Mouse (Mus musculus): ENCODE results near the gene Olig2. TPM values are rescaled to one million over a fixed set of nuclear protein-coding genes. Genes with fewer than 3 reads are reported as not detected.
A peak's percentile ranks its signal among the peaks of the same experiment; 100 is the strongest.

The Olig2 gene
- polyA plus RNA-seq, 1 experiment from 2014 or later, result not detected

GRCm38 (mm10) chr16:91226883-91227759, 1.9 kb downstream of the Olig2 start:
- H3K9me3 ChIP-seq (ENCODE audit: control insufficient read depth, low read length), result no peaks in the 10 kb centered on the region
- peak overlapping the region; percentile 29; the same call in 1 of the 2 replicates for H3K4me2 ChIP-seq (ENCODE audit: low read length)
- no peak for ATAC-seq (ENCODE audit: insufficient number of reproducible peaks, insufficient read depth, low FRiP score, low read depth)
- H3K27ac ChIP-seq (replicated peaks in 1 of 2; ENCODE audit: control insufficient read depth in 1 of 2, insufficient read depth in 1 of 2, low read depth in 2 of 2, low read length in 2 of 2), result no peak overlapping the region
- H3K4me1 ChIP-seq (ENCODE audit: control insufficient read depth in 2 of 2, insufficient read depth in 2 of 2, low read length in 2 of 2), result peaks cover 5 to 26% of the 10 kb centered on the region in 2 experiments; a peak in 3 of 4 replicates
- H3K4me3 ChIP-seq (ENCODE audit: control insufficient read depth in 1 of 2, insufficient read depth in 1 of 2, low read depth in 1 of 2, low read length in 2 of 2), result peak overlapping the region in 1 of 2 experiments; percentile 17; a peak in 2 of 4 replicates
- no peaks in the 10 kb centered on the region for H3K36me3 ChIP-seq (ENCODE audit: control insufficient read depth, insufficient read depth, low read length)
- peaks cover 99% of the 10 kb centered on the region for H3K27me3 ChIP-seq (ENCODE audit: control insufficient read depth, insufficient read depth, low read length)
- H3K9ac ChIP-seq (ENCODE audit: low read length), result no peak overlapping the region
- WGBS, result under 1% methylated on average over 82 of the region's 85 CpGs

- H3K4me2 ChIP-seq (ENCODE audit: low read length), result no peak overlapping the region
- H3K4me3 ChIP-seq (ENCODE audit: control insufficient read depth in 1 of 2, insufficient read depth in 1 of 2, low read depth in 1 of 2, low read length in 2 of 2), result no peak overlapping the region; a peak in 1 of 4 replicates
- H3K27me3 ChIP-seq (ENCODE audit: control insufficient read depth, insufficient read depth, low read length), result peaks cover 99% of the 10 kb centered on the region
- WGBS, result under 1% methylated on average over 6 of the region's 6 CpGs
- H3K9me3 ChIP-seq (ENCODE audit: control insufficient read depth, low read length), result no peaks in the 10 kb centered on the region
- H3K36me3 ChIP-seq (ENCODE audit: control insufficient read depth, insufficient read depth, low read length), result no peaks in the 10 kb centered on the region
- ATAC-seq (ENCODE audit: insufficient number of reproducible peaks, insufficient read depth, low FRiP score, low read depth), result no peak
- H3K9ac ChIP-seq (ENCODE audit: low read length), result no peak overlapping the region
- no peak overlapping the region for H3K27ac ChIP-seq (replicated peaks in 1 of 2; ENCODE audit: control insufficient read depth in 1 of 2, insufficient read depth in 1 of 2, low read depth in 2 of 2, low read length in 2 of 2)
- peaks cover 5 to 23% of the 10 kb centered on the region in 2 experiments; a peak in 3 of 4 replicates for H3K4me1 ChIP-seq (ENCODE audit: control insufficient read depth in 2 of 2, insufficient read depth in 2 of 2, low read length in 2 of 2)
Observed at GRCm38 (mm10) chr16:91227760-91228043, 2.4 kb downstream of the Olig2 start.

- Histone ChIP-seq H3K27ac (replicated peaks in 1 of 2; ENCODE audit: control insufficient read depth in 1 of 2, insufficient read depth in 1 of 2, low read depth in 2 of 2, low read length in 2 of 2) (no peak overlapping the region), H3K4me3 (ENCODE audit: control insufficient read depth in 1 of 2, insufficient read depth in 1 of 2, low read depth in 1 of 2, low read length in 2 of 2) (no peak overlapping the region), H3K4me2 (ENCODE audit: low read length) (no peak overlapping the region), H3K4me1 (ENCODE audit: control insufficient read depth in 2 of 2, insufficient read depth in 2 of 2, low read length in 2 of 2) (peaks cover 5 to 17% of the 10 kb centered on the region in 2 experiments; a peak in 3 of 4 replicates), H3K36me3 (ENCODE audit: control insufficient read depth, insufficient read depth, low read length) (no peaks in the 10 kb centered on the region), H3K9ac (ENCODE audit: low read length) (no peak overlapping the region), H3K27me3 (ENCODE audit: control insufficient read depth, insufficient read depth, low read length) (peaks cover 99% of the 10 kb centered on the region), H3K9me3 (ENCODE audit: control insufficient read depth, low read length) (no peaks in the 10 kb centered on the region)
- no peak for ATAC-seq (ENCODE audit: insufficient number of reproducible peaks, insufficient read depth, low FRiP score, low read depth)
- WGBS, result 3% methylated on average over 30 of the region's 30 CpGs
Observed at GRCm38 (mm10) chr16:91228238-91229071, 3.2 kb downstream of the Olig2 start.

- Histone ChIP-seq H3K4me3 (ENCODE audit: control insufficient read depth in 1 of 2, insufficient read depth in 1 of 2, low read depth in 1 of 2, low read length in 2 of 2) (no peak overlapping the region), H3K27me3 (ENCODE audit: control insufficient read depth, insufficient read depth, low read length) (peaks cover 99% of the 10 kb centered on the region), H3K9me3 (ENCODE audit: control insufficient read depth, low read length) (no peaks in the 10 kb centered on the region), H3K4me2 (ENCODE audit: low read length) (no peak overlapping the region), H3K9ac (ENCODE audit: low read length) (no peak overlapping the region), H3K27ac (replicated peaks in 1 of 2; ENCODE audit: control insufficient read depth in 1 of 2, insufficient read depth in 1 of 2, low read depth in 2 of 2, low read length in 2 of 2) (no peak overlapping the region), H3K36me3 (ENCODE audit: control insufficient read depth, insufficient read depth, low read length) (no peaks in the 10 kb centered on the region), H3K4me1 (ENCODE audit: control insufficient read depth in 2 of 2, insufficient read depth in 2 of 2, low read length in 2 of 2) (peaks cover 5 to 17% of the 10 kb centered on the region in 2 experiments; a peak in 3 of 4 replicates)
- no peak for ATAC-seq (ENCODE audit: insufficient number of reproducible peaks, insufficient read depth, low FRiP score, low read depth)
- 3% methylated on average over 10 of the region's 10 CpGs for WGBS
Observed at GRCm38 (mm10) chr16:91229072-91229348, 3.8 kb downstream of the Olig2 start.

- no peak overlapping the region for H3K27ac ChIP-seq (replicated peaks in 1 of 2; ENCODE audit: control insufficient read depth in 1 of 2, insufficient read depth in 1 of 2, low read depth in 2 of 2, low read length in 2 of 2)
- H3K9ac ChIP-seq (ENCODE audit: low read length), result no peak overlapping the region
- H3K4me3 ChIP-seq (ENCODE audit: control insufficient read depth in 1 of 2, insufficient read depth in 1 of 2, low read depth in 1 of 2, low read length in 2 of 2), result no peak overlapping the region
- no peak overlapping the region for H3K4me2 ChIP-seq (ENCODE audit: low read length)
- ATAC-seq (ENCODE audit: insufficient number of reproducible peaks, insufficient read depth, low FRiP score, low read depth), result no peak
- H3K9me3 ChIP-seq (ENCODE audit: control insufficient read depth, low read length), result no peaks in the 10 kb centered on the region
- H3K36me3 ChIP-seq (ENCODE audit: control insufficient read depth, insufficient read depth, low read length), result no peaks in the 10 kb centered on the region
- WGBS, result 18% methylated on average over 8 of the region's 8 CpGs
- H3K4me1 ChIP-seq (ENCODE audit: control insufficient read depth in 2 of 2, insufficient read depth in 2 of 2, low read length in 2 of 2), result peaks cover 4 to 17% of the 10 kb centered on the region in 2 experiments; a peak in 3 of 4 replicates
- peaks cover 99% of the 10 kb centered on the region for H3K27me3 ChIP-seq (ENCODE audit: control insufficient read depth, insufficient read depth, low read length)
Observed at GRCm38 (mm10) chr16:91229643-91230042, 4.4 kb downstream of the Olig2 start.

- 4% methylated on average over 26 of the region's 26 CpGs for WGBS
- H3K4me3 ChIP-seq (ENCODE audit: control insufficient read depth in 1 of 2, insufficient read depth in 1 of 2, low read depth in 1 of 2, low read length in 2 of 2), result no peak overlapping the region; a peak in 1 of 4 replicates
Observed at GRCm38 (mm10) chr16:91231781-91232469, 6.7 kb downstream of the Olig2 start.

GRCm38 (mm10) chr16:91232470-91233240, 7.4 kb downstream of the Olig2 start:
- Histone ChIP-seq H3K4me2 (ENCODE audit: low read length) (no peak overlapping the region), H3K4me1 (ENCODE audit: control insufficient read depth in 2 of 2, insufficient read depth in 2 of 2, low read length in 2 of 2) (peaks cover 0 to 3% of the 10 kb centered on the region in 2 experiments; a peak in 1 of 4 replicates), H3K4me3 (ENCODE audit: control insufficient read depth in 1 of 2, insufficient read depth in 1 of 2, low read depth in 1 of 2, low read length in 2 of 2) (no peak overlapping the region), H3K36me3 (ENCODE audit: control insufficient read depth, insufficient read depth, low read length) (no peaks in the 10 kb centered on the region), H3K27me3 (ENCODE audit: control insufficient read depth, insufficient read depth, low read length) (peaks cover 97% of the 10 kb centered on the region), H3K27ac (replicated peaks in 1 of 2; ENCODE audit: control insufficient read depth in 1 of 2, insufficient read depth in 1 of 2, low read depth in 2 of 2, low read length in 2 of 2) (no peak overlapping the region), H3K9me3 (ENCODE audit: control insufficient read depth, low read length) (no peaks in the 10 kb centered on the region), H3K9ac (ENCODE audit: low read length) (no peak overlapping the region)
- ATAC-seq (ENCODE audit: insufficient number of reproducible peaks, insufficient read depth, low FRiP score, low read depth), result no peak
- WGBS, result 8% methylated on average over 25 of the region's 25 CpGs

More at GRCm38 (mm10) chr16:91231781-91232469, 6.7 kb downstream of the Olig2 start:
- Histone ChIP-seq H3K27me3 (ENCODE audit: control insufficient read depth, insufficient read depth, low read length) (peaks cover 97% of the 10 kb centered on the region), H3K27ac (replicated peaks in 1 of 2; ENCODE audit: control insufficient read depth in 1 of 2, insufficient read depth in 1 of 2, low read depth in 2 of 2, low read length in 2 of 2) (no peak overlapping the region), H3K4me2 (ENCODE audit: low read length) (no peak overlapping the region), H3K9me3 (ENCODE audit: control insufficient read depth, low read length) (no peaks in the 10 kb centered on the region), H3K36me3 (ENCODE audit: control insufficient read depth, insufficient read depth, low read length) (no peaks in the 10 kb centered on the region), H3K9ac (ENCODE audit: low read length) (no peak overlapping the region), H3K4me1 (ENCODE audit: control insufficient read depth in 2 of 2, insufficient read depth in 2 of 2, low read length in 2 of 2) (peaks cover 0 to 9% of the 10 kb centered on the region in 2 experiments; a peak in 2 of 4 replicates)
- no peak for ATAC-seq (ENCODE audit: insufficient number of reproducible peaks, insufficient read depth, low FRiP score, low read depth)

Measured in heart, embryonic 14.5 days (tissue).